Mouse (Mus musculus): ENCODE results near the gene Hba-a2.

DNA sequence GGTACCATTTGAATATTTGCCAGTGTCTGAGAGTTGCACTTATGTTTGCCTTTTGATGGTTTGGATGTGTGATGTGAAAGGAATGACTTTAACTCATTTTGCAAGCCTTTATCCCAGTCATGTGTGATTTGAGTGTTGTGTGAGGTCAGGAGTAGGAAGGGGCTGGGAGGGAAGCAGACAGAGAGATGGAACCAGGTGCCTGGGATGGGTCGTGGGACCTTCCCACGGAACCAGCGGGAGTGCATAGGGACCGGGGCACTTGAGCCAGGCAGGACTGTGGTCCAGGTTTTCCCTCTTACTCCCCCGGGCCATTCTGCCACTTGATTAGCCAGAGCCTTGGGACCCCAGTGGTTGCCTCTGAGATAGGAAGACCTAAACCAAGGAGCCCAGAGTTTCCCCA lies 28.3 kb upstream of the Hba-a2 start:
- TF ChIP-seq CTCF (IDR thresholded peaks at IDR 0.05; ENCODE audit: low read depth, low read length) = no peak
- TF ChIP-seq GATA2 (IDR thresholded peaks at IDR 0.05; ENCODE audit: borderline replicate concordance, low read depth, low read length) = no peak
